Mouse (Mus musculus) MEL (cell line): ENCODE measurements around the gene A3galt2. TPM values are rescaled to one million over a fixed set of nuclear protein-coding genes. Genes with fewer than 3 reads are reported as not detected.

Experiments used
- DNase-seq: peaks from one replicate; pipeline ENCODE4 v3.0.0; 2011; ENCODE audit warnings: low read depth, low spot score
- H3K27ac ChIP-seq: 2 replicates; pipeline ENCODE4 v1.5.1; 2012; ENCODE audit warnings: low read depth, mild to moderate bottlenecking, control low read depth, low read length, moderate library complexity; ENCODE audit not compliant: control insufficient read depth
- H3K27me3 ChIP-seq, 2 experiments: fragments of 150-350 bp in 1 of 2; sonication (generic) in 1 of 2; 2 replicates each; pipeline ENCODE4 v1.6.1; 2012; ENCODE audit warnings: low read length in 2 of 2, mild to moderate bottlenecking in 2 of 2, improper control_type of control experiment in 1 of 2, moderate library complexity in 1 of 2; ENCODE audit not compliant: insufficient read depth in 2 of 2, control insufficient read depth in 1 of 2
- H3K36me3 ChIP-seq, 2 experiments: 2 replicates each; pipeline ENCODE4 v1.6.1; 2012 to 2014; ENCODE audit warnings: low read length in 2 of 2, improper control_type of control experiment in 1 of 2, inconsistent platforms in 1 of 2, mild to moderate bottlenecking in 1 of 2; ENCODE audit not compliant: insufficient read depth in 2 of 2, control insufficient read depth in 1 of 2
- H3K4me1 ChIP-seq, 2 experiments: fragments of 150-350 bp in 1 of 2; sonication (generic) in 1 of 2; 2 replicates each; pipeline ENCODE4 v1.6.1; 2012; ENCODE audit warnings: low read length in 2 of 2, improper control_type of control experiment in 1 of 2, mild to moderate bottlenecking in 1 of 2; ENCODE audit not compliant: insufficient read depth in 2 of 2, control insufficient read depth in 1 of 2
- H3K4me3 ChIP-seq, 2 experiments: fragments of 150-350 bp in 1 of 2; sonication (generic) in 1 of 2; 2 replicates each; pipeline ENCODE4 v1.5.1; 2012; ENCODE audit warnings: low read depth in 2 of 2, low read length in 2 of 2, mild to moderate bottlenecking in 2 of 2, moderate library complexity in 2 of 2, control low read depth in 1 of 2, improper control_type of control experiment in 1 of 2; ENCODE audit not compliant: control insufficient read depth in 1 of 2, insufficient read depth in 1 of 2
- H3K79me2 ChIP-seq: 2 replicates; pipeline ENCODE4 v1.6.1; 2012; ENCODE audit warnings: mild to moderate bottlenecking, low read length, moderate library complexity; ENCODE audit not compliant: control insufficient read depth, poor library complexity, insufficient read depth
- H3K9ac ChIP-seq: 2 replicates; pipeline ENCODE4 v1.6.1; 2012; ENCODE audit warnings: low read depth, mild to moderate bottlenecking, control low read depth, low read length, moderate library complexity; ENCODE audit not compliant: control insufficient read depth, poor library complexity, severe bottlenecking
- H3K9me3 ChIP-seq: fragments of 150-350 bp; sonication (generic); replicated peaks from 2 replicates; pipeline ENCODE4 v1.6.1; 2012; ENCODE audit warnings: mild to moderate bottlenecking, low read length, improper control_type of control experiment, moderate library complexity; ENCODE audit not compliant: insufficient read depth
- CHD1 ChIP-seq: IDR thresholded peaks from 2 replicates; pipeline ENCODE4 v1.6.1; 2012; ENCODE audit warnings: low read depth, mild to moderate bottlenecking, inconsistent platforms, low read length, improper control_type of control experiment
- CTCF ChIP-seq, 3 experiments: IDR thresholded peaks in 2 of 3; conservative IDR thresholded peaks in 1 of 3; 2 replicates each; pipeline ENCODE4 v1.5.1; 2011 to 2012; ENCODE audit warnings: low read length in 3 of 3, low read depth in 2 of 3, mild to moderate bottlenecking in 2 of 3, improper control_type of control experiment in 1 of 3, inconsistent platforms in 1 of 3, mixed read lengths in 1 of 3, moderate library complexity in 1 of 3; ENCODE audit not compliant: control insufficient read depth in 1 of 3, insufficient read depth in 1 of 3, poor library complexity in 1 of 3, severe bottlenecking in 1 of 3
- EP300 ChIP-seq, 2 experiments: IDR thresholded peaks; 2 replicates each; pipeline ENCODE4 v1.6.1; 2011; ENCODE audit warnings: improper control_type of control experiment in 2 of 2, low read length in 2 of 2, low read depth in 1 of 2, mild to moderate bottlenecking in 1 of 2
- GATA1 ChIP-seq: IDR thresholded peaks from 2 replicates; pipeline ENCODE4 v1.6.1; 2011; ENCODE audit warnings: low read depth, low read length, improper control_type of control experiment
- HCFC1 ChIP-seq: IDR thresholded peaks from 2 replicates; pipeline ENCODE4 v1.6.1; 2012; ENCODE audit warnings: low read depth, mild to moderate bottlenecking, inconsistent platforms, low read length, improper control_type of control experiment, moderate library complexity
- MAFK ChIP-seq: IDR thresholded peaks from 2 replicates; pipeline ENCODE4 v1.6.1; 2011; ENCODE audit warnings: low read depth, mild to moderate bottlenecking, low read length, improper control_type of control experiment, borderline replicate concordance
- MAZ ChIP-seq: IDR thresholded peaks from 2 replicates; pipeline ENCODE4 v1.6.1; 2012; ENCODE audit warnings: low read depth, mild to moderate bottlenecking, inconsistent platforms, low read length, improper control_type of control experiment
- MEF2A ChIP-seq: IDR thresholded peaks from 2 replicates; pipeline ENCODE4 v1.6.1; 2014; ENCODE audit warnings: low read depth, mild to moderate bottlenecking, inconsistent platforms, low read length, improper control_type of control experiment; ENCODE audit not compliant: poor library complexity, insufficient replicate concordance, severe bottlenecking; ENCODE audit errors: extremely low read depth
- MXI1 ChIP-seq: IDR thresholded peaks from 2 replicates; pipeline ENCODE4 v1.6.1; 2011; ENCODE audit warnings: mild to moderate bottlenecking, low read depth, low read length, improper control_type of control experiment
- MYC ChIP-seq: IDR thresholded peaks from 2 replicates; pipeline ENCODE4 v1.6.1; 2011; ENCODE audit warnings: low read depth, mild to moderate bottlenecking, low read length, improper control_type of control experiment, moderate library complexity
- POLR2AphosphoS5 ChIP-seq: IDR thresholded peaks from 2 replicates; pipeline ENCODE4 v1.6.1; 2012; ENCODE audit warnings: low read depth, borderline replicate concordance, mild to moderate bottlenecking, inconsistent platforms, low read length, moderate library complexity, mixed read lengths
- RAD21 ChIP-seq: IDR thresholded peaks from 2 replicates; pipeline ENCODE4 v1.6.1; 2011; ENCODE audit warnings: mild to moderate bottlenecking, low read depth, low read length, improper control_type of control experiment
- RCOR1 ChIP-seq: IDR thresholded peaks from 2 replicates; pipeline ENCODE4 v1.6.1; 2012; ENCODE audit warnings: low read depth, mild to moderate bottlenecking, inconsistent platforms, low read length, improper control_type of control experiment
- SIN3A ChIP-seq: IDR thresholded peaks from 2 replicates; pipeline ENCODE4 v1.6.1; 2012; ENCODE audit warnings: low read length, improper control_type of control experiment, inconsistent platforms
- SMC3 ChIP-seq: IDR thresholded peaks from 2 replicates; pipeline ENCODE4 v1.6.1; 2011; ENCODE audit warnings: low read depth, low read length, improper control_type of control experiment
- TAL1 ChIP-seq: IDR thresholded peaks from 2 replicates; pipeline ENCODE4 v1.6.1; 2012; ENCODE audit warnings: mild to moderate bottlenecking, inconsistent platforms, low read length, moderate library complexity, mixed read lengths
- TBP ChIP-seq: IDR thresholded peaks from 2 replicates; pipeline ENCODE4 v1.8.0; 2011; ENCODE audit warnings: low read depth, low read length, improper control_type of control experiment
- UBTF ChIP-seq: IDR thresholded peaks from 2 replicates; pipeline ENCODE4 v1.6.1; 2012; ENCODE audit warnings: low read depth, mild to moderate bottlenecking, inconsistent platforms, low read length, improper control_type of control experiment, moderate library complexity, borderline replicate concordance; ENCODE audit not compliant: insufficient read depth
- USF1 ChIP-seq: IDR thresholded peaks from 2 replicates; pipeline ENCODE4 v1.6.1; 2014; ENCODE audit warnings: low read depth, mild to moderate bottlenecking, inconsistent platforms, low read length, improper control_type of control experiment, moderate library complexity
- USF2 ChIP-seq, 2 experiments: IDR thresholded peaks; 2 replicates each; pipeline ENCODE4 v1.6.1; 2011 to 2012; ENCODE audit warnings: improper control_type of control experiment in 2 of 2, low read length in 2 of 2, borderline replicate concordance in 1 of 2, inconsistent platforms in 1 of 2, low read depth in 1 of 2, mild to moderate bottlenecking in 1 of 2; ENCODE audit not compliant: insufficient read depth in 1 of 2
- ZKSCAN1 ChIP-seq: IDR thresholded peaks from 2 replicates; pipeline ENCODE4 v1.6.1; 2012; ENCODE audit warnings: low read depth, mild to moderate bottlenecking, inconsistent platforms, low read length, improper control_type of control experiment, moderate library complexity
- ZMIZ1 ChIP-seq: IDR thresholded peaks from 2 replicates; pipeline ENCODE4 v1.6.1; 2012; ENCODE audit warnings: low read depth, mild to moderate bottlenecking, inconsistent platforms, low read length, improper control_type of control experiment, moderate library complexity
- ZNF384 ChIP-seq: IDR thresholded peaks from 2 replicates; pipeline ENCODE4 v1.6.1; 2012; ENCODE audit warnings: low read depth, mild to moderate bottlenecking, inconsistent platforms, low read length, improper control_type of control experiment
- polyA plus RNA-seq, 2 experiments: library from polyadenylated mRNA; stranded (reverse) in 1 of 2; unstranded in 1 of 2; fragments of >175 nt in 1 of 2; fragments of >200 nt in 1 of 2; gene quantifications; 2 replicates each; pipeline versions ENCODE4 v1.2.1 to v1.2.4; 2012; ENCODE audit warnings: low replicate concordance in 2 of 2, low read depth in 1 of 2; ENCODE audit not compliant: insufficient read length in 2 of 2, insufficient read depth in 1 of 2, missing spikeins in 1 of 2
- total RNA-seq: library from RNA; depleted of rRNA; stranded (reverse); fragments of 300-350 nt; gene quantifications from 2 replicates; pipeline ENCODE4 v1.2.3, GENCODE M21; 2012

The A3galt2 gene
- total and polyA plus RNA-seq, 3 experiments = 0.06 TPM; not detected in 2

DNA sequence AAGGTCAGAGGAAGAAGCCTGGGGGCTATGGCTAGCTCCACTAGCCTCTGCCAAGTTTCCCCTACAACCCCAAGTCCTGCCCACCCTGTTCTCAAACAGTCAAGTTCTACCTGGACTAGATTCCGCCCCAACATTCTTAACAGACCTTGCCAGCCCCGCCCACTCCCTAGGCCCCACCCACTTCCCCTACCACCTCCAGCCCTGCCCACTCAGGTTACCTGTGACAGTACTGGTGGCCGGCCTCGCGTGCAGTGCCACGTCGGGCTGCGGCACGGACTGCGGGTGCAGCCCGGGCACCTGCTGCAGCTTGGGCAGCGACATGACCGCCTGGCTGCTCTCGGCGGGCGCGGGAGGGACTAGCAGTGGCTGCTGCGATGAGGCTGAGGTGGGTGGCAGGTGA is 34.5 kb downstream of the A3galt2 start:
- Histone ChIP-seq H3K4me3 (no peak overlapping the region), H3K36me3 (no peaks in the 10 kb centered on the region; a peak in 1 of 4 replicates), H3K9me3 (no peaks in the 10 kb centered on the region), H3K79me2 (no peaks in the 10 kb centered on the region), H3K27me3 (no peaks in the 10 kb centered on the region), H3K27ac (no peak overlapping the region), H3K9ac (no peak overlapping the region), H3K4me1 (no peaks in the 10 kb centered on the region)
- no peak for DNase-seq
- TF ChIP-seq POLR2AphosphoS5 (no peak), EP300 (IDR thresholded peaks at IDR 0.05; ENCODE audit: low read depth in 1 of 2, low read length in 2 of 2) (no peak), MXI1 (no peak), MAFK (no peak), TBP (no peak), USF1 (no peak)

DNA sequence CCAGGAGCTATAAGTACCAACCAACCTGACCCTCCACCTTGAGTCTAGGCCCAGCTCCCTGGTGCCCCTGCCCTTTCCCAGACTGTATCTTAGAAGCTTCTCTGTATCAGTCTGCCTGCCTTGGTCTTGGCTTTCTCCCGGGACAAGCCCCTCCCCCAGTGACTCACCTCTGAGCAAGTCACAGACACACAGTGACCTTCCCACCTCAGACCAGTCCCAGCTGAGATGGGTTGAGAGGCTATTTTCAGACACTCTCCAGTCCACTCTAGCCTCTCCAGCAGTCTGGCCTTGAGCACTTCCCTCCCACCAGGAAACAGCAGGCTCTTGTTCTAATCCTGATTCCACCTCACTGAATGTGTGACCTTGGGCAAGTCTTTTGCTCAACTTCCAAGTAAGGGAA is 38.5 kb downstream of the A3galt2 start:
- H3K79me2 ChIP-seq = no peaks in the 10 kb centered on the region
- H3K27me3 ChIP-seq = no peaks in the 10 kb centered on the region
- H3K36me3 ChIP-seq = no peaks in the 10 kb centered on the region
- no peak for DNase-seq
- H3K27ac ChIP-seq = no peak overlapping the region
- no peaks in the 10 kb centered on the region for H3K9me3 ChIP-seq
- TF ChIP-seq MXI1 = no peak
- no peak for TF ChIP-seq ZNF384
- no peak for TF ChIP-seq MAZ
- no peak for TF ChIP-seq MEF2A
- TF ChIP-seq TAL1 = no peak
- no peak for TF ChIP-seq HCFC1
- no peak for TF ChIP-seq RAD21
- no peak for TF ChIP-seq CTCF (IDR thresholded peaks at IDR 0.05 in 2 of 3, conservative IDR thresholded peaks at IDR 0.05 in 1 of 3; ENCODE audit: control insufficient read depth in 1 of 3, insufficient read depth in 1 of 3, low read depth in 2 of 3, low read length in 3 of 3, poor library complexity in 1 of 3, severe bottlenecking in 1 of 3)
- no peak for TF ChIP-seq MYC
- TF ChIP-seq GATA1 = no peak
- no peak overlapping the region for H3K9ac ChIP-seq
- no peak overlapping the region for H3K4me3 ChIP-seq
- H3K4me1 ChIP-seq = peaks cover 0 to 10% of the 10 kb centered on the region in 2 experiments; a peak in 1 of 4 replicates

DNA sequence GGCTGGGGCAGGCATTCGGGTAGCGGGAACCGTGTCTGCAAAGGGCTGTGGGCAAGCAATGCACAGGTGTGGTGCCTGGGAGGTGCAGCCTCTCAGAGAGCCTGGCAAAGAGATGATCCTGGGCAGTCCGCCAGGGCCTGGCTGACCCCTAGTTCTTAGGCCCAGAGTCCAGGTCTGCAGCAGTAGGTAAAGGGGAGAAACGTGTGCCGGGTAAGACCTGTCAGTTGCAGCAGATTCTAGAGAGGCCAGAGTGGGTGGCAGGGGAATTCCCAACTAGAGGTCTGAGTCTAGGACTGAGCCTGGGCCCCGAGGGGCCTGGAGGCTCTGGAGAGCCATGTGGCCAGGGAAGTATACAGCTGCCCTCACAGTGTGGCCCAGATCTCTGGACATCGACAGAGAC is 39.0 kb downstream of the A3galt2 start:
- H3K4me1 ChIP-seq = peaks cover 0 to 10% of the 10 kb centered on the region in 2 experiments; a peak in 1 of 4 replicates
- no peaks in the 10 kb centered on the region for H3K79me2 ChIP-seq
- H3K9ac ChIP-seq = no peak overlapping the region
- H3K36me3 ChIP-seq = no peaks in the 10 kb centered on the region
- H3K9me3 ChIP-seq = no peaks in the 10 kb centered on the region
- no peak for TF ChIP-seq CTCF (IDR thresholded peaks at IDR 0.05 in 2 of 3, conservative IDR thresholded peaks at IDR 0.05 in 1 of 3; ENCODE audit: control insufficient read depth in 1 of 3, insufficient read depth in 1 of 3, low read depth in 2 of 3, low read length in 3 of 3, poor library complexity in 1 of 3, severe bottlenecking in 1 of 3)
- no peak for TF ChIP-seq UBTF
- TF ChIP-seq USF2 (IDR thresholded peaks at IDR 0.05; ENCODE audit: borderline replicate concordance in 1 of 2, insufficient read depth in 1 of 2, low read depth in 1 of 2, low read length in 2 of 2) = no peak
- TF ChIP-seq MXI1 = no peak
- no peak for TF ChIP-seq ZMIZ1
- no peak for TF ChIP-seq HCFC1
- no peak for TF ChIP-seq SIN3A
- TF ChIP-seq TAL1 = no peak
- no peak for TF ChIP-seq SMC3
- TF ChIP-seq ZKSCAN1 = no peak
- no peak for TF ChIP-seq TBP
- no peak for TF ChIP-seq EP300 (IDR thresholded peaks at IDR 0.05; ENCODE audit: low read depth in 1 of 2, low read length in 2 of 2)
- no peak for TF ChIP-seq CHD1
- TF ChIP-seq RCOR1 = no peak
- no peak for DNase-seq
- H3K27me3 ChIP-seq = no peaks in the 10 kb centered on the region
- H3K27ac ChIP-seq = no peak overlapping the region
- no peak overlapping the region for H3K4me3 ChIP-seq
